26 mouse cellular contexts compared by ENCODE assay signal in genomic region chr9:22834994-22835512, GRCm38 (mm10).
"Had no signal": no experiment of that assay in that cellular context is flagged by ENCODE, and none has a peak within 500 bp of the region (broad histone marks: within the 10 kb centered on the region; RNA-seq: fewer than 3 reads in every experiment).

No protein-coding gene starts in this region.

- H3K27ac ChIP-seq: gastrocnemius, adult 2 months; heart, embryonic 10.5 days; heart, embryonic 13.5 days; heart, embryonic 15.5 days; hindbrain, embryonic 10.5 days; hindbrain, embryonic 12.5 days; hindbrain, embryonic 14.5 days; intestine, embryonic 15.5 days; kidney, postnatal 0 days; left cerebral cortex, adult 2 months; limb, embryonic 13.5 days; limb, embryonic 15.5 days; liver, embryonic 12.5 days; liver, embryonic 14.5 days had no signal

- H3K9ac ChIP-seq: heart, embryonic 13.5 days; heart, embryonic 15.5 days; hindbrain, embryonic 12.5 days; hindbrain, embryonic 14.5 days; intestine, embryonic 15.5 days; limb, embryonic 13.5 days; limb, embryonic 15.5 days; liver, embryonic 12.5 days; liver, embryonic 14.5 days had no signal

- H3K9me3 ChIP-seq: heart, embryonic 10.5 days; heart, embryonic 13.5 days; heart, embryonic 15.5 days; hindbrain, embryonic 10.5 days; hindbrain, embryonic 12.5 days; intestine, embryonic 15.5 days; limb, embryonic 13.5 days; limb, embryonic 15.5 days; liver, embryonic 12.5 days had no signal

- H3K4me1 ChIP-seq: liver, embryonic 12.5 days had no signal

- H3K27me3 ChIP-seq: heart, embryonic 13.5 days; heart, embryonic 15.5 days; hindbrain, embryonic 12.5 days; intestine, embryonic 15.5 days; limb, embryonic 13.5 days; limb, embryonic 15.5 days; liver, embryonic 12.5 days had no signal

- H3K36me3 ChIP-seq: heart, embryonic 10.5 days; heart, embryonic 13.5 days; heart, embryonic 15.5 days; hindbrain, embryonic 10.5 days; hindbrain, embryonic 12.5 days; intestine, embryonic 15.5 days; limb, embryonic 13.5 days; limb, embryonic 15.5 days; liver, embryonic 12.5 days had no signal

- H3K4me3 ChIP-seq: gastrocnemius, adult 2 months; heart, embryonic 10.5 days; heart, embryonic 13.5 days; heart, embryonic 15.5 days; hindbrain, embryonic 10.5 days; hindbrain, embryonic 12.5 days; intestine, embryonic 15.5 days; left cerebral cortex, adult 2 months; limb, embryonic 13.5 days; limb, embryonic 15.5 days; liver, embryonic 12.5 days had no signal

- ATAC-seq: hindbrain, embryonic 16.5 days; inflammation-experienced regulatory T-cells, adult 6 months; intestine, embryonic 15.5 days; intestine, postnatal 0 days; liver, embryonic 12.5 days had no signal

- DNase-seq: gastrocnemius, adult 2 months; gastrocnemius, postnatal 10 days; gastrocnemius, postnatal 25 days; heart, adult 18-20 months; heart, postnatal 4 days; kidney, adult 18-20 months; kidney, adult 8-10 months; kidney, postnatal 14 days; kidney, postnatal 36 days; lung, adult 18-20 months had no signal

- H3K4me2 ChIP-seq: heart, embryonic 13.5 days; heart, embryonic 15.5 days; hindbrain, embryonic 12.5 days; hindbrain, embryonic 14.5 days; intestine, embryonic 15.5 days; limb, embryonic 13.5 days; limb, embryonic 15.5 days; liver, embryonic 12.5 days had no signal
